Mouse (Mus musculus): ENCODE measurements around the gene Med13l. TPM values are rescaled to one million over a fixed set of nuclear protein-coding genes. Genes with fewer than 3 reads are reported as not detected.

The Med13l gene
- polyA plus RNA-seq, 1 experiment from 2014 or later = 11.5 TPM

DNA sequence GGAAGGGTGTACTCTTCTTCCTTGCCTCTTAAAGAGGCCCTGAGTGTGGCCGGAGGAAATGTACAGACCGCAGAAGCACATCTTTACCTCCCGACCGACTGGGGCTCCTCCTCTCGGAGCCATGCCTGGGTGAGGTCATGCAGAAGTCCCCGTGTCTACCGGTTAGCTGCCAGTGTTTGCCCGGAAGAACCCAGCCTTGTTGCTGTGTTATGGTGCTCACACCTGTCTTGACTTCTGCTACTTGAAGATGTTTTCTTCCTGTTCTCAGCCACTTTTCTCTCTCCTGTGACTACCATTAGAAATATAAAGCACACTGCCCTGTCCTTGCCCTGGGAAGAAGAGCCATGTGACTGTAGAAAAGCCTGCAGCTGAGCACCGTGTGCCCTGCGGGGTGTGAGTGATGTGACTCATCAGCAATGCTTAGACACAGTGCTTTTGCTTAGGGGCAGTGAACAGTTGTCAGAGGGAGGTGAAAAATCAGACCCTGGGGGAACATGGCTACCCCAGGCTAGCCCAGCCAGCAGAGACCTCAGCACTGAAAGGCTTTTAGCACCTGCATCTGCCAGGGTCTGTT, 193.1 kb downstream of the Med13l start:
- Histone ChIP-seq H3K4me1 (no peaks in the 10 kb centered on the region), H3K27me3 (replicated peaks) (no peaks in the 10 kb centered on the region), H3K27ac (replicated peaks) (no peak overlapping the region), H3K4me3 (replicated peaks) (no peak overlapping the region), H3K4me2 (no peak overlapping the region), H3K9me3 (replicated peaks) (no peaks in the 10 kb centered on the region), H3K36me3 (peaks cover 89% of the 10 kb centered on the region), H3K9ac (replicated peaks) (no peak overlapping the region)
- no peak for ATAC-seq (ENCODE audit: low FRiP score)
- WGBS = 79% methylated on average over 10 of the region's 10 CpGs

DNA sequence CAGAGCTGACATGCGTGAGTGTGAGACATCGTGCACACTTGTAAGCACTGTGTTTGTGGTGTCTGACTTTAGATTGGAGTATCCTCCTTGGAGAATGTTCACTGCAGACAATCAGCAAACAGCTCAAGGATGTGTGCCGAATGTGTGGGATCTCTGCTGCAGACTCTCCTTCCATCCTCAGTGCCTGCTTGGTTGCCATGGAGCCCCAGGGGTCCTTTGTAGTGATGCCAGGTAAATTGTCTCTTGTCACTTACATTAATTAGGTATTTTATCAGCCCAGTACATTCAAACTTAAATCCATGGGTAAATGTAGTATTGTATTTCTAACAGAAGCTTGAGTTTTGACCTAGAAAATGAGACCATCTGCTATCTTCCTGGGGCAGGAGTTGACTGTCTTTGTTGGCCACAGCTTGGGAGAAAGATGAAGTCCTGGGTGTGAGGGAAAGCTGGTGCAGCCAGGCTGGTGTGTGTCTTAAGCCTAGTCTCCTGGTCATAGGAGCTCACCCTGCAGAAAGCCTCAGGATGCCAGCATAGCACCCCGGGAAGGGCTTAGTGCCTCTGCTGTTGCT, 193.8 kb downstream of the Med13l start:
- H3K9ac ChIP-seq (replicated peaks) = no peak overlapping the region
- H3K9me3 ChIP-seq (replicated peaks) = no peaks in the 10 kb centered on the region
- H3K36me3 ChIP-seq = peaks cover 89% of the 10 kb centered on the region
- 62% methylated on average over 4 of the region's 4 CpGs for WGBS
- no peak overlapping the region for H3K27ac ChIP-seq (replicated peaks)
- H3K27me3 ChIP-seq (replicated peaks) = no peaks in the 10 kb centered on the region
- H3K4me2 ChIP-seq = no peak overlapping the region
- H3K4me1 ChIP-seq = no peaks in the 10 kb centered on the region
- no peak for ATAC-seq (ENCODE audit: low FRiP score)
- H3K4me3 ChIP-seq (replicated peaks) = no peak overlapping the region

DNA sequence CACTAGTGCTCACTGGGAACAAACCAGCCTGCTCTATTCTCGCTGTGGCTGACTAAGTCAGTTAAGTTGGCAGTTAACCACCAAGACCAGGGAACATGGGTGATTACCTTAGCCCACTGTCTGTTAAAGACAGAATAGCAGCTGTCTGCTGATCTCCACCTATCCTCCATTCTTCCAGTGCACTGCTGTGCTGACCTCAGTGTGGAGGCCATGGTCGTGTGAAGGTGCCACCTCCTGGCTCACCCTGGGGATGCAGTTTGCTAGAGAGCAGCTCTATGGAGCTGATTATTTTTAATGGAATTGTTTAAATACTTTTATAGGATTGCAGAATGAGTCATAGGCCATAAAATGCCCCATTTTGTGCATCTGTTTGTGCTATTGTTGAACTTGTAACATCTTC, 195.6 kb downstream of the Med13l start:
- no peak for ATAC-seq (ENCODE audit: low FRiP score)
- Histone ChIP-seq H3K4me2 (no peak overlapping the region), H3K4me1 (no peaks in the 10 kb centered on the region), H3K4me3 (replicated peaks) (no peak overlapping the region), H3K36me3 (peaks cover 87% of the 10 kb centered on the region), H3K9me3 (replicated peaks) (no peaks in the 10 kb centered on the region), H3K27me3 (replicated peaks) (no peaks in the 10 kb centered on the region), H3K27ac (replicated peaks) (no peak overlapping the region), H3K9ac (replicated peaks) (no peak overlapping the region)
- 61% methylated on average over 2 of the region's 2 CpGs for WGBS

DNA sequence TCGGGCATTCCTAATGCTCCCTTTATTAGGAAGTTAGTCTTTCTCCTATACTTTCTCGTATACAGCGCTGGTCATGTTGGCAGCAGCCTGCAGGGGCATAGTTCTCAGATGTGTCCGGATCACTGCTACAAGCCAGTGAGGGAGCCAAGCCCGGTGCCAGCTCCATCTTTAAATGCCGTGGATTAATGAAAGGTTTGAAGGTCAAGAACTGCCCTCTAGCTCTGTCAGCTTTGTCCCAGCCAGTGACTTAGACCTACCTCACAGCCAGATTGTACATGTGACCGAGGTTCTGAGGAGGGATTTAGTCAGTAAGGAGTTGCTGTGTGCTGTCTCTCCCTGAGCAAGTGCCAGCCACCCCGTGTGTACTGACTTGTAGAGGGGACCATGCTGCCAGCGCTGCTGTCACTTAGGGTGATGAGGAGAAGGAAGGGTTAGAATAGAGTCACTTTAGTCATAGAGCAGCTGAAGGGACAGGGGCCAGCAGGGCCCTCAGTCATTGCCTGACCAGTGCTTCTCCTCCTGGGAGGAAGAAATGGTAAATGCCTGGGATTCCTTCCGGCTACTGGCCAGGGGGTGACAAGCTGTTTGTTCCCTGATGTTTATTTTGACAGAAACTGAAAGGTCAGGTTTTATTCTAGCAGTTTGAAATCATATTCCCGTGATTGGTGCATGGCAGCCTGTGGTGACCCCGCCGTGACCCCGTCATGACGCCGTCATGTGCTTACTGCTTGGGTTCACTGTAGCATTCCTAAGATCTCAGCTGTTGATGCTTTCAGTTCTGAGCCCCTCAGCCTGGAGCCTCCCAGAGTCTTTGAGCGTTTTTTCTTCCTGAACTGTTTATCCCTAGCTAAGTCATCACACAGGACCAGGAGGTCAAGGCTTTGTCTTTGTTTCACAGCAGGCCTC, 197.2 kb downstream of the Med13l start:
- ATAC-seq (ENCODE audit: low FRiP score) = no peak
- Histone ChIP-seq H3K36me3 (peaks cover 89% of the 10 kb centered on the region), H3K4me2 (no peak overlapping the region), H3K27me3 (replicated peaks) (no peaks in the 10 kb centered on the region), H3K9me3 (replicated peaks) (no peaks in the 10 kb centered on the region), H3K4me1 (no peaks in the 10 kb centered on the region), H3K4me3 (replicated peaks) (no peak overlapping the region), H3K9ac (replicated peaks) (no peak overlapping the region), H3K27ac (replicated peaks) (no peak overlapping the region)
- WGBS = 82% methylated on average over 17 of the region's 17 CpGs

DNA sequence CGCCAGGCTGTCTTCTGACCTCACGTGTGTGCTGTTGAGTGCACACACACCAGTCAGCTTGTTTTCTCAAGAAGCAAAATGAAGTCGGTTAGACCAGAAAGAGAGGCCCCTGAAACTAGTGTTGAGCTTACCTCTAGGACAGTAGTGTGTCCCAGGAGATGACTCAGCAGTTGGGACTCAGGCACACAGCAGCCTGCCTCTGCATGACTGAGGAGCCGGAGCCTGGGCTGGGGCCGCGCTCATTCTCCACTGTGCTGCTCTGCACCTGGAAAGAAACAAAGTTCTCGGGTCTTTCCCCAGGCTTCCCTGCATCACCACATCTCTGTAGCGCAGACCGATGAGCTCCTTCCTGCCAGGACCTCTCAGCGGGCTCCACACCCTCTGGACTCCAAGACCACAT, 200.5 kb downstream of the Med13l start:
- H3K36me3 ChIP-seq = peaks cover 85% of the 10 kb centered on the region
- H3K27ac ChIP-seq (replicated peaks) = no peak overlapping the region
- H3K9ac ChIP-seq (replicated peaks) = no peak overlapping the region
- no peak for ATAC-seq (ENCODE audit: low FRiP score)
- no peaks in the 10 kb centered on the region for H3K27me3 ChIP-seq (replicated peaks)
- H3K9me3 ChIP-seq (replicated peaks) = no peaks in the 10 kb centered on the region
- 94% methylated on average over 10 of the region's 10 CpGs for WGBS
- no peak overlapping the region for H3K4me3 ChIP-seq (replicated peaks)
- no peaks in the 10 kb centered on the region for H3K4me1 ChIP-seq
- H3K4me2 ChIP-seq = no peak overlapping the region

DNA sequence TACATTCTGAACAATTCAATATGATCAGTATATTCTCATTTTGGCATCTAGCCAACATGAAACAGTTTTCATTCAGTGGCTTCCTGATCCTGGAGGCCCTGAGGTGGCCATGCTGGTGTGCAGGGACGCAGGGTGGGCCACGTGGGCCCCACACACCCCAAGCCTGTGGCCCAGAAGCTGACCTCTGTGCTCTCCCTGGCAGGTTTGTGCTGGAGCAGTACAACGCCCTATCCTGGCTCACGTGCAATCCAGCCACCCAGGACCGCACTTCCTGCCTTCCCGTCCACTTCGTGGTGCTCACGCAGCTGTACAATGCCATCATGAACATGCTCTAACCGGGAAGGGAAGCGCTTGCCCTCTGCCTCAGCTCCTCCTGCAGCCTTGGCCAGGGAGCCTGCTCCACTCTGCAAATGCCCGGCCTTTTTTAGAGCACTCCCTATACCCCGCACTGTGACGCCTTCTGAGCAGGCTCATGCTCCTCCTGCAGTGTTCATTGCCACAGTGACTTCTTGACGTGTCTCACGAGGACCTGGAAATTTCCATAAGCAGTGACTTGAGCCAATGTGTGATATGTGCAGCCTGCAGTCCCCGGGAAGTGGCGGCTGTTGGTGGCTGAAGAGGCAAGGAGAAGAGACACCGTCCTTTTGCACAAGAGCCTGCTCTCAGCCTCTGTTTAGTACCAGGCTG, 202.2 kb downstream of the Med13l start:
- Histone ChIP-seq H3K4me1 (no peaks in the 10 kb centered on the region), H3K9ac (replicated peaks) (no peak overlapping the region), H3K9me3 (replicated peaks) (no peaks in the 10 kb centered on the region), H3K36me3 (peaks cover 68% of the 10 kb centered on the region), H3K27ac (replicated peaks) (no peak overlapping the region), H3K27me3 (replicated peaks) (no peaks in the 10 kb centered on the region), H3K4me3 (replicated peaks) (no peak overlapping the region), H3K4me2 (no peak overlapping the region)
- 91% methylated on average over 18 of the region's 18 CpGs for WGBS
- no peak for ATAC-seq (ENCODE audit: low FRiP score)

DNA sequence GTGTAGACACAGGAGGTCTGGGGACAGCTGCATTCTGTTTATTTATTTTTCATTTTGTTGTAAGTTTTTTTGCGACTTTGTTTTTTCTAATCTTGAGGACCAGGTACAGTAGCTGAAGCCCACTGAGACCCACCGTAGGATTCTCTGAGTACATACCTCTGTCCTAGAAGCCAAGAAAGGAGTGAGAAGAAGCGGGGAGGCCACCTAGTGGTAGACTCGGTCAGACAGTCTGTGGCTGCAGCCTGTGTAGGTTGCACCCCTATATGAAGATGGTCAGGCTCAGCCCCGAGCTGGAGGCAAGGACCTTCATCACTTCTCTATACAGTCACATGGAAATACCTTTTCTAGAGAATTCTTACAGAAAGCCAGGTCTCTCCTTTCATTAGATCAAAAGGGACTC, 202.9 kb downstream of the Med13l start:
- 61% methylated on average over 5 of the region's 5 CpGs for WGBS
- no peak overlapping the region for H3K4me3 ChIP-seq (replicated peaks)
- H3K9me3 ChIP-seq (replicated peaks) = no peaks in the 10 kb centered on the region
- no peak for ATAC-seq (ENCODE audit: low FRiP score)
- no peaks in the 10 kb centered on the region for H3K27me3 ChIP-seq (replicated peaks)
- no peak overlapping the region for H3K9ac ChIP-seq (replicated peaks)
- H3K4me1 ChIP-seq = no peaks in the 10 kb centered on the region
- no peak overlapping the region for H3K4me2 ChIP-seq
- no peak overlapping the region for H3K27ac ChIP-seq (replicated peaks)
- H3K36me3 ChIP-seq = peaks cover 62% of the 10 kb centered on the region

DNA sequence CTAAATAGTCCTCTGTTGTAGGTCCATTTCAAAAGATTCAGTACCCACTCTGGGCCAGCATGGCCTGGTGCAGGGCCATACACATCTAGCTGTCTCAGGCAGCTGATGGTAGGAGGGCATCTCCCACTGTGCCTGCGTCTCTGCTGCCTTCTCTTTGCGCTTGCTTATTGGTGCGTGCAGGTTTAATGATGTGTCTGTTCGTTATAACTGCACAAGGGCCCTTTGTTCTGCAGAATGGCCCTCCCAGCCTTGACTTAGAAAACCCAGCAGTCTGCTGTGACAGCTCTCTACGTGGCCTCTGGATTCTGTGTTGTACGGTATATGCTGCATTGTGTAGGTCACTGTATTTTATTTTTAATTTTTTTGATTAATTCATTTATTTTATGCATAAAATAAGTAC, 208.7 kb downstream of the Med13l start:
- no peak overlapping the region for H3K9ac ChIP-seq (replicated peaks)
- no peak overlapping the region for H3K27ac ChIP-seq (replicated peaks)
- WGBS = 13% methylated on average over 6 of the region's 6 CpGs
- no peaks in the 10 kb centered on the region for H3K9me3 ChIP-seq (replicated peaks)
- H3K4me2 ChIP-seq = no peak overlapping the region
- H3K4me3 ChIP-seq (replicated peaks) = no peak overlapping the region
- peaks cover 11% of the 10 kb centered on the region; the same call in 1 of the 2 replicates for H3K4me1 ChIP-seq
- no peak for ATAC-seq (ENCODE audit: low FRiP score)
- no peaks in the 10 kb centered on the region for H3K27me3 ChIP-seq (replicated peaks)
- peaks cover 7% of the 10 kb centered on the region; the same call in 1 of the 2 replicates for H3K36me3 ChIP-seq

DNA sequence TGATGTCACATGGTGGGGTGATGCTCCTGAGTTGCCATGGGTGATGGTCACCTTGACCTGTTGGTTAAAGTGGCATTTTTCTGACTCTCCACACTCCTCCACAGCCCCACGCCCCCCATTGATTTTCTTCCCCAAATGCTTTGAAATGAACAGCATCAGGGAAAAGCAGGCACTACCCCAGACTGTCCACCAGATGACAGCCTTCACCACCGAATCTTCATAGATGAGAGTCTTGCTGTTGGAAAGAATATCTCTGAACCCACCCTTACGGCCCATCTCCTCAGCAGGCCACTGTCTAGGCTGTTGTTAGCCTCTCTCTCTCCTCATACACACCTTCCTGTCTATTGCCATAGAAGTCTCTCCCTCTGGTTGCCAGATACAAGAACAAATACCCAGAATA, 213.4 kb downstream of the Med13l start:
- 28% methylated on average over 3 of the region's 3 CpGs for WGBS
- Histone ChIP-seq H3K4me2 (no peak overlapping the region), H3K4me3 (replicated peaks) (no peak overlapping the region), H3K27ac (replicated peaks) (no peak overlapping the region), H3K36me3 (no peaks in the 10 kb centered on the region), H3K9me3 (replicated peaks) (no peaks in the 10 kb centered on the region), H3K27me3 (replicated peaks) (no peaks in the 10 kb centered on the region), H3K4me1 (peaks cover 8% of the 10 kb centered on the region; the same call in 1 of the 2 replicates), H3K9ac (replicated peaks) (no peak overlapping the region)
- ATAC-seq (ENCODE audit: low FRiP score) = peak; percentile 61; the same call in 1 of the 2 replicates

DNA sequence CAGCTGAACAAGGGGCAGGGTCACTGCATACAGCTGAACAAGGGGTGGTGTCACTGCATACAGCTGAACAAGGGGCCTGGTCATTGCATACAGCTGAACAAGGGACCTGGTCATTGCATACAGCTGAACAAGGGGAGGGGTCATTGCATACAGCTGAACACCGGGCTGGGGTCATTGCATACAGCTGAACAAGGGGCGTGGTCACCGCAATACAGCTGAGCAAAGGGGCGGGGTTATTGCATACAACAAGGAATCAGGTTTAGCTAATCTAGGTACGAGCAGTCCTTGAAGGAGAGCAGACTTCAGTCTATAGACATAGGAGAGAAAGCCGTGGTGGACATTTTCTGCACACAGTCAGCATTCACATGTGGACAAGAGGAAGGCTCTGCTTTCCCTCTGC, 215.9 kb downstream of the Med13l start:
- 81% methylated on average over 6 of the region's 6 CpGs for WGBS
- Histone ChIP-seq H3K4me2 (no peak overlapping the region), H3K4me1 (no peaks in the 10 kb centered on the region), H3K9me3 (replicated peaks) (no peaks in the 10 kb centered on the region), H3K4me3 (replicated peaks) (no peak overlapping the region), H3K27ac (replicated peaks) (no peak overlapping the region), H3K36me3 (no peaks in the 10 kb centered on the region), H3K9ac (replicated peaks) (no peak overlapping the region), H3K27me3 (replicated peaks) (peaks cover 12% of the 10 kb centered on the region)
- ATAC-seq (ENCODE audit: low FRiP score) = no peak

DNA sequence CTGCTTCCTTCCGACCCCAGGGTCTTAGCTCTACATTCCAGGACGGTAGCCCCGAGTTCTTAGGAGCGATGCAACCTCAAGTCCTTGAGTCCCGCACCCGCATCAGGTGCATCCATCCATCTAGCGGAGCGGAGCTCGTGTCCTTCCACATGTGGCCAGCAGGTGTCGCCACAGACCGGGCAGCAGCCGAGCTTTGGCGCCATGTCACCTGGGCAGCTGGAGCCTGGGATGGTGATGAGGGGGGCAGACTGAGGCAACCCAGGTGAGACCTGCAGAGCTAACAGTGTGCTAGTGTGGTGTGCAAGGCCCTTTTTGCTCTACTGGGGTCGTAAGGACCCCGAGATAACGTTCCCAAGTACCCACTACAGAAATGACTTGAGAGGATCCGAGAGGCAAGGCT, 221.1 kb downstream of the Med13l start:
- WGBS = 14% methylated on average over 17 of the region's 17 CpGs
- Histone ChIP-seq H3K4me1 (no peaks in the 10 kb centered on the region), H3K27me3 (replicated peaks) (peaks cover 26% of the 10 kb centered on the region), H3K9ac (replicated peaks) (no peak overlapping the region), H3K27ac (replicated peaks) (no peak overlapping the region), H3K36me3 (no peaks in the 10 kb centered on the region), H3K4me2 (no peak overlapping the region), H3K4me3 (replicated peaks) (no peak overlapping the region), H3K9me3 (replicated peaks) (no peaks in the 10 kb centered on the region)
- 0 out of 2 replicates have a peak, but pooled peaks have one; percentile 38 for ATAC-seq (ENCODE audit: low FRiP score)

Data from neural tube, embryonic 15.5 days (tissue).